Mouse (Mus musculus) neutrophil, adult 5-6 weeks (primary cell): ENCODE data around the gene Cep19. TPM values are rescaled to one million over a fixed set of nuclear protein-coding genes. Genes with fewer than 3 reads are reported as not detected.
"Not testable (repeated sequence)": the region's sequence is repeated elsewhere in the genome, so short reads cannot be mapped to it uniquely, and the experiment has no call there.

ENCODE experiments used
- ATAC-seq: fragments of 151-379, 151-347 bp; 2 replicates; pipeline ENCODE4 v1.8.0; 2017; ENCODE audit warnings: mild to moderate bottlenecking, moderate TSS enrichment; ENCODE audit not compliant: insufficient number of reproducible peaks, poor library complexity, low FRiP score, severe bottlenecking; ENCODE audit errors: extremely low read depth
- total RNA-seq: library from RNA; stranded (forward); fragments of 200-1000 nt; gene quantifications from 2 replicates; pipeline ENCODE4 v1.2.3, GENCODE M21; 2017

Gene Cep19
- 59.0 and 64.6 TPM in 2 replicates for total RNA-seq

GRCm38 (mm10) chr16:32099638-32100150 is at the start of gene Cep19, which contains the start of gene Pigx:
Gene Cep19, plus strand, starts transcription at chr16:32099800.
Gene Pigx, minus strand, starts transcription at chr16:32099740.
- ATAC-seq, result peak; percentile 56

- ATAC-seq, result no peak
Measured at GRCm38 (mm10) chr16:32058817-32059216, 40.8 kb upstream of the Cep19 start.

- no peak for ATAC-seq
Measured at GRCm38 (mm10) chr16:32059840-32060523, 39.6 kb upstream of the Cep19 start.

GRCm38 (mm10) chr16:32062226-32062625 is 37.4 kb upstream of the Cep19 start:
- no peak for ATAC-seq

- ATAC-seq, result no peak
Measured at GRCm38 (mm10) chr16:32063900-32064299, 35.7 kb upstream of the Cep19 start.

- no peak for ATAC-seq
Measured at GRCm38 (mm10) chr16:32066899-32067298, 32.7 kb upstream of the Cep19 start.

- ATAC-seq, result no peak
Measured at GRCm38 (mm10) chr16:32068389-32069300, 31.0 kb upstream of the Cep19 start.

- ATAC-seq, result not testable (repeated sequence)
Measured at GRCm38 (mm10) chr16:32070070-32070469, 29.5 kb upstream of the Cep19 start.

GRCm38 (mm10) chr16:32075762-32076161 is 23.8 kb upstream of the Cep19 start:
- ATAC-seq, result no peak

GRCm38 (mm10) chr16:32076406-32076805 is 23.2 kb upstream of the Cep19 start:
- ATAC-seq, result no peak

GRCm38 (mm10) chr16:32077648-32078407 is 21.8 kb upstream of the Cep19 start:
- ATAC-seq, result no peak

GRCm38 (mm10) chr16:32078408-32078990 is 21.1 kb upstream of the Cep19 start:
- ATAC-seq, result no peak

GRCm38 (mm10) chr16:32078991-32079511 is 20.5 kb upstream of the Cep19 start, which contains the start of gene Pak2:
Gene Pak2, minus strand, starts transcription at chr16:32079342.
- ATAC-seq, result peak; percentile 89

- ATAC-seq, result peak; percentile 23; the same call in 1 of the 2 replicates
Measured at GRCm38 (mm10) chr16:32087629-32088443, 11.8 kb upstream of the Cep19 start.

GRCm38 (mm10) chr16:32091466-32091865 is 8.1 kb upstream of the Cep19 start:
- ATAC-seq, result no peak

- not testable (repeated sequence) for ATAC-seq
Measured at GRCm38 (mm10) chr16:32097757-32098156, 1.8 kb upstream of the Cep19 start.

- 0 out of 2 replicates have a peak, but pooled peaks have one; percentile 3 for ATAC-seq
Measured at GRCm38 (mm10) chr16:32098897-32099637, 533 bp upstream of the Cep19 start.
